Mouse (Mus musculus): ENCODE results near the gene Slc30a4. TPM values are rescaled to one million over a fixed set of nuclear protein-coding genes. Genes with fewer than 3 reads are reported as not detected.

Gene Slc30a4
- 10 to 100 TPM; 46.3 to 52.0 TPM for total RNA-seq (2021)

DNA sequence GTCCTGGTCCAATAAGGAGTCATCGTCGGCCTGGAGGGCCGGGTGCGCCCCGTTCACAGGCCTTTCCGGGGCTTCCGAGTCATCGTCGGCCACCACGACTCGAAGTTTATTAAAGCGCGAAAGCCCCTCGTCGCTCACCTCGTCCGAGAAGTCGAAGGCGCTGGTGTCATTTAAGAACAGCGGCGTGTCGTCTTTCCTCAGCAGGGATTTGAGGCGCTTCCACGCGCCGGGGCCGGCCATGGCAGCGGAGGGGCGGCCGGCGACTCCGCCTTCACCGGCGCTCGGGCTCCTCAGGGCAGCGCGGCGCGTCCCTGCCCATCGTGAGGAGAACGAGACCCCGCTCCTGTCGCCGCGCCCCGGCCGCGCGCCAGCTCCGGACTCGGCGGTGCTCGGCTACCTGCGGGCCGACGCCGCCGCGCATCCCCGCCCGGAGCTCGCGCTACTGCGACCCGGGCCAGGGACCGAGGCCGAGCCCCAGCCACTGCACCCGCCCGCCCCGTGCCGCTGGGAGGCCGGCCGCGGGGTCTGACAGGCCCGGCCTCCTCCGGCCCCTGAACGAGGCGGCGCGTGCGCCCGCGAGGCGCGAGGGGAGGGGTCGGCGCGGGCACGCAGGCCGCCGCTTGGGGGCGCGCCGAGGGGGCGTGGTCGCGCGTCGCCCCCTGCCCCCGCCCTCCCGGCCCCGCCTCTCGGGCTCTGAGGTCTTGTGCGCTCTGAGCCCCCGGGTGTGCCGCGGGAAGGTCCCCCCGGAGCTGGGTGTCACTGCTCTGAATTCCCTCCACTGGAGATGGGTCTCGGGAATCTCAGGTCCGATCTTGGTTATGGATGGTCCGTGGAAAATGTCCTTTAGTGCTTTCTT, at the start of gene Slc30a4:
Gene Slc30a4 (minus strand): TSS at position 483 of the 856 bp plus-strand sequence.
- peak; percentile 61 to 80 for DNase-seq (ENCODE audit: low spot score in 2 of 2)
- intact Hi-C loops (cut with DNase I), result loop anchor here (2.0 kb wide), 1 partner anchor 36 kb away; the partner anchor contains the start of gene Bloc1s6

DNA sequence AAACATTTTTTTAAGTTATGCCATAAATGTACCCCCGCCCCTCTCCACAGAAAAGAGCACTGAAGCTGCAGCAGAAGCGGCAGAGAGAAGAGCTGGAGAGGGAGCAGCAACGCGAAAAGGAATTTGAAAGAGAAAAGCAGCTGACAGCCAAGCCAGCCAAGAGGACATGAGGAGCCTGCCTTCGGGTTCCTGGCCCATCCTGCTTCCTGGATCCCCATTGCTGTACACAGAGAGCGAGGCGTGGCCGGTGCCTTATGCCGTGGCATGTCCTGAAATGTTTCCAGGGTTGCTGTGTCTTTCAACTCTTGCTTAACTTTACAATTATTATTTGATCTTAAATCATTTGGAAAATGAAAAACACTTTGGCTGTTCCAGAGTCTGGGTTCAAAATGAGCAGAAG, 44.0 kb upstream of the Slc30a4 start:
- intact Hi-C loops (cut with DNase I), result no loop called here
- no peak for DNase-seq (ENCODE audit: low spot score in 2 of 2)

DNA sequence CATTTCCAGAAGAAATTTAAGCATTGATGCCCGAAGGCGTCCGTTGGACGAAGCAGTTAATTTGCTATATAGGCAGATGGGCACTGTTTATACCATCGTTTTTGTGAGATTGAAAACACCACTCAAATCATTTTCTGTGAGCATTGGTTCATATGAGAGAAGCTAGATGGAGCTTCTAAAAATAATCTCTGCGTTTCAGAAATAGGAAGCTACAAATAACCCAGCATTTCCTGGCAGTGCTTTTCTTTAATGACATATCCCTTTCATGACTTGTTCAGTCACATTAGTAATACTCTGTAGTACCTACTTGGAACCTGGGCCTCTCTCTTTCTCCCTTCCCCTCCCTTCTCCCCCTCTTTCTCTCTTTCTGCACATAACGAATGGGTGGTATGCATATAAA, 36.6 kb upstream of the Slc30a4 start:
- DNase-seq (ENCODE audit: low spot score in 2 of 2), result no peak
- intact Hi-C loops (cut with DNase I), result loop anchor here (2.0 kb wide), 1 partner anchor 36 kb away; the partner anchor contains the start of gene Slc30a4

DNA sequence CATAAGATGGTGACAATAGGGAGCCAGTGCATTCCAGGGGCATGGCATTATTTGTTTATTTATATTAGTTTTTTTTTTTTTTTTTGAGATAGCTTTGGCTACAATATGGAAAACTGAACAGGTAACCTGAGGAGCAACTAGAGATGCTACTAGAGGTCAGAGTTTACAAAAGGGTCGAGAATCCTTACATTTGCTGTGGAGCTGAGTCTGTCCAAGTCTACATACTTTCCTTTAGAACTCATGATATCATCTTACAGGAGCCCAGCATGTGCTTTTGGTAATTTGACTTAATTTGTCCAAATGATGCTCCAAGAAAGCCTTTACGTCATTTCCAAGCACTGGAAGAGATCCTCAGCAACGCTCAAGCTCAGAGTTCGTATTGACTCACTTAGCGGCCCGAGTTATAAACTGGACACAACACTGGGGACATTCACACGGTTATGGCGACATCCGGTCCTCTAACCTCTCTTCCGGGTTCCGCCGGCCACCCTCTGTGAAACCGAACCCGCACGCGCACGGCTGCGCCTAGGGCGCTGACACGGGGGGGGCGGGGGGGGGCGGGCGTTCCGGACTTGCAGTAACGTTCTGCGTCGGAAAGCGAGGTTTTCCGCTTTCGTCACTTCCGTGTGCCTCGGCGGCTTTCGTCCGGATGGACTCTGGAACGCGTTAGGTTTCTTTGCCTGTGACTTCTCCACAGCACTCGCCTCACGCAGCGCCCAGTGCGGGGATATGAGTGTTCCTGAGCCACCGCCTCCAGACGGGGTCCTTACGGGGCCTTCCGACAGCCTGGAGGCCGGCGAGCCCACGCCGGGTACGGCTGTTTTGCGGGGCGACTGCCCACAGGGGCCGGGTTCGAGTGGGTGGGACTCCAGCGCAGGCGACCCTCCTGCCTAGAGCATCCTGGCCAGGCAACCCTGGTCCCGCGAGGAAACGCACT, 35.7 kb upstream of the Slc30a4 start, which contains the start of gene Bloc1s6:
Gene Bloc1s6 (plus strand): TSS at position 610 of the 937 bp plus-strand sequence.
- intact Hi-C loops (cut with DNase I), result loop anchor here (2.0 kb wide), 1 partner anchor 35 kb away; the partner anchor contains the start of gene Slc30a4
- DNase-seq (ENCODE audit: low spot score in 2 of 2), result peak; percentile 92 to 94

DNA sequence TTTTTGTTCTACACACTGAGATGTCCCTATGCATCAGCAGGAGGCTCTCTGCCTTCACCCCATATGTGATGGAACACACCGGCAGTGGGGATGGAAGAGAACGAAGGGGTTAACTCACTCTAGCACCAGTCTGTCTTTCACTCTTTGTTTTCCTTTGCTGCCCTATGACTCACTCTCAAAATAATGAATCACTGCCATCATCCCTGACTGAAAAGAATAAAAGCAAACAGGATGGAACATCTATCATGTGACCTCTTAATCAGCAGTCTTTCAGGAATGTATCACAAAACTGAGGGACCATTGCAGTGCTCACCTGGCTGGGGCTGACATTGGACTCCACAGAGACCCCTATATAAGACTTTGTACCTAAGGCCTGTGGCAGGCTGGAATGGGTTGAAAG, 29.0 kb upstream of the Slc30a4 start:
- no peak for DNase-seq (ENCODE audit: low spot score in 2 of 2)
- intact Hi-C loops (cut with DNase I), result no loop called here

DNA sequence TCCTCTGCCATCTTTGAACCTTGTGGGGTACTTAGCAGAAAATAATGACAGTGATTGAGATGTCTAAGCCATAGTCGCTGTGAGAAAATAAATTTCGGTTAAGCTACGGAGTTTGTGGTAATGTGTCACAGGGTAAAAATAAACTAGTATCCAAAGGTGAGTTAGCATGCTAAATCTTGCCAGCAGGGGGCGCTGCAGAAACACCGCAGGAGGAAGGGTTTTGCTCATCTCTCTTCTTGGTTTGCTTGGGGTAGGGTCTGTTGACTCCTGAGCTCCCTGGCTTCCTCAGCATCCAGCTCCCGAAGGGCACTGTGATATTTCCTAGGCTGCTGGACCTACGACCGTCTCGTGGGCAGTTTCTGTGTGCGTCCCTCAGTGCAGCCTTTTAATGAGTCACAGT, 23.1 kb upstream of the Slc30a4 start:
- intact Hi-C loops (cut with DNase I), result no loop called here
- DNase-seq (ENCODE audit: low spot score in 2 of 2), result no peak

DNA sequence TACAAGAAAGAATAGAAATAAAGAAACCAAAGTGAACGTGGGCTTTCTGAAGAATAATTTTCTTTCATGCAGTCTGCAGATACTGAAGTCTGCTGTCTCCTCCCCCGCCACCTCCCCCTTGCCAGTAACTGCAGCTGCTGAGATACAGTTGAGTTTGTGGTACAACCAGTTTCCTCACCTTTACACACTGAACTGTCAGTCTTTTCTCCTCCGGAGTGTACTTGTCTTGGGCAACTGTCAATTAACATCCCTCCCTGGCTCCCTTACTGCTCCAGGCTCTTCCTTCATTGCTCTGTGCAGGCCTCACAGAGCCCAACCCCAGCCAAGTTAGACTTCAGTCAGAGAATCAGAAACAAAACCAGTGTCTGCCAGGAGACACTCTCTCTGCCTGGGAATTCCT, 18.1 kb upstream of the Slc30a4 start:
- DNase-seq (ENCODE audit: low spot score in 2 of 2), result no peak
- intact Hi-C loops (cut with DNase I), result no loop called here

DNA sequence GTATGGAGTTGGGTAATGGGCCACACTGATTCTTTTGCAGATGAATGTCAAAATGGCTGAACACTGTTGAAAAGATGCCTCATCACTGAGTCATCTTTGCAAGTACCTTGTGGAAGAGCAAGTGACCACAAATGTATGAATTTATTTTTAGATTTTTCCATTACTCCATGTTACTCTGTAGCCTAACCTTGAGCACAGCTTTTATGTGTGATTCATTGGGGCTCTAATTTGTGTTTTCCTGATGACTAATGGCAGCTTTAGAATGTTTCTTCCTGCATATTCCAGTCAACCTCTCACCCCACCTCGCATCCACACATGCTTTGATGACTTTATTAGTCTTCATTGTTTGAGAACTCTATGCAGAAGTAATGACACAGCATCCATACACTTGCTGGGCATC, 16.8 kb upstream of the Slc30a4 start:
- no peak for DNase-seq (ENCODE audit: low spot score in 2 of 2)
- intact Hi-C loops (cut with DNase I), result no loop called here

DNA sequence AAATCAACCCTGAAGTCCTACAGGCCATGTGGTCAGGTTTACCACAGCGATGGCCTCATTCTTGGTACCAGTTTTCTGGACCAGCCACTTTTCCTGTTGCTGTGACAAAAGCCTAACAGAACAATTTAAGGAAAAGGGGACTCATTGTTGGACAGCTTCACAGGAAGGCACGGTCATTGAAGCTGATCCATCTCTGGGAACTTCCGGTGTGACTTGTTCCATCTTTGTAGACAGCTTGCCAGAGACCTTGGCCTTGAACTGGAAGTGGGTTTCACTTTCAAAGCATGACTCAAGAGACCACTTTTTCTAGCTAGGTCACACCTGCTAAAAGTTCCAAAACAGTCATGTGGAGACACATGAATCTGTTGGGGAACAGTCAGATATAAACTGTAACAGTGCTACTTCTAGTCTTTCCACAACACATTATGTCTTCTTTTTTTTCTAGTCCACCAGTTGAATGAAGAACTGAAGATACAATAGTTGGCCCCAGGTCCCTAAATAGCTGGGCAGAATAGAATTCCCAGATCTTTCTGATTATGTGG, 13.9 kb upstream of the Slc30a4 start:
- intact Hi-C loops (cut with DNase I), result no loop called here

DNA sequence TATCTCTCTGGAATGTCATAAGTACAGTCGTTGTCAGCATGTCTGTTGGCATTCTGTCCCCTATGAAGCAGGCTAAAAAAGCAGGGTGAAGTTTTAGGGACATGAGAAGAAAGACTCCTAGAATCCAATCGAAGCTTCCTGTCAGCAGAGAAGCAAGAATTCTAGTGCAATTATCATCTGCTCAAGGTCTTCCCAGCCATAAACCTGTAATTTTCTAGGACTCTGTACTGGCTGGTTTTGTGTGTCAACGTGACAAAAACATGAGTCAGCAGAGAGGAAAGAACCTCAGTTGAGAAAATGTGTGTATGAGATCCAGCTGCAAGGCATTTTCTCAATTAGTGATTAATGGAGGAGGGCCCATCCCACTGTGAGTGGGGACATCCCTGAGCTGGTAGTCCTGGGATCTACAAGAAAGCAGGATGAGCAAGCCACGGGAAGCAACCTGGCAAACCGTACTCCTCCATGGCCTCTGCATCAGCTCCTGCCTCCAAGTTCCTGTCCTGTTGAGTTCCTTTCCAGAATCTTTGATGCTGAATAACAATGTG, 12.8 kb upstream of the Slc30a4 start:
- DNase-seq (ENCODE audit: low spot score in 2 of 2), result no peak
- intact Hi-C loops (cut with DNase I), result no loop called here

More for the DNA sequence above, 13.9 kb upstream of the Slc30a4 start:
- no peak for DNase-seq (ENCODE audit: low spot score in 2 of 2)

DNA sequence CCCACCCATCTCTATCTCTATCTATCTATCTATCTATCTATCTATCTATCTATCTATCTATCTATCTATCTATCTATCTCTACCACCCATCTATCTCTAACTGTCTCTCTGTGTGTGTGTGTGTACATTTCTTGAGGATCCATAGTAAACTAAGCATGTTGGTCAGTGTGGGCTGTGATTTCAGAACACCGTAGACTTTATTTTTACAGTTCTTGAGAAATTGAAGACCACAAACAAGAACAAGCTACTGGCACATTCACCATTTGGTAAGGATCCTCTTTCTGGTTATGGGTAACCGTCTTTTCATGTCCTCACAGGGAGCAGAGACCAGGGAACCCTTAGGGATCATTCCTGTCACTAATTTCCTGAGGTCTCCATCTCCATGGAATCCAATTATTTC, 10.4 kb upstream of the Slc30a4 start:
- intact Hi-C loops (cut with DNase I), result no loop called here

DNA sequence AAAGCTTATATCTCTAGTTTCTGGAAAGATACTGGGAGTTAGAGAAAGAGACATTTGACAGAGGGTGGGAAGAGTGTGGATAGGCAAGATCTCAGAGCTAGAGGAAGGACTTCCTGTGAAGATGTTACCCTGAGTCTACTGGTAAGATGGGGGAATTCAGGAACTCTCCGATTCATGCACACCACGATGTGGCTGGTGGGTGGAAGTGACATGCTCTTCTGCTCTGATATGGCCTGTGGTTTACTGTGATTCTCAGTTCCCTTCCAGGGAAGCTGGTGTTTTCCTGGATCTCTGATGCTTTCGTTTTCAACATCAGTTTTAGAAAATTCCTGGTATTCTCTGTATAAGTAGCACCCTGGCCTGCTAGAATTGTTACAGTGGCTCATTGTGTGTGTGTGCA, 9.4 kb upstream of the Slc30a4 start:
- intact Hi-C loops (cut with DNase I), result no loop called here
- no peak for DNase-seq (ENCODE audit: low spot score in 2 of 2)

More for the DNA sequence above, 10.4 kb upstream of the Slc30a4 start:
- no peak for DNase-seq (ENCODE audit: low spot score in 2 of 2)

DNA sequence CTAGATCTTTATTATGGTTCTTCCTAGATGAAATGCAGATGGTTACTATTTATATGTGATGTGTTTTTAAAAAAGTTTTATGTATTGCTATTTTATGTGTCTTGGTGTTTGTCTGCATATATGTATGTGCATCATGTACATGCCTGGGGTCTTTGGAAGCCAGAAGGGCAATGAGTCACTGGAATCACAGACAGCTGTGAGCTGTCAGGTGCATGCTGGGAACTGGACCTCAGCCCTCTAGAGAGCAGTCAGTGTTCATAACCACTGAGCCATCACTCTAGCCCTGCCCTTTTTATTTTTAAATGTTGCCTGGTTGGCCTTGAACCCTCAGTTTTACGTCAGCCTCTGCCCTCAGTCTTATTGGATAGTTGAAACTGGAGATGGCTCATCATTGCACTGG, 6.7 kb upstream of the Slc30a4 start:
- DNase-seq (ENCODE audit: low spot score in 2 of 2), result no peak
- intact Hi-C loops (cut with DNase I), result no loop called here

DNA sequence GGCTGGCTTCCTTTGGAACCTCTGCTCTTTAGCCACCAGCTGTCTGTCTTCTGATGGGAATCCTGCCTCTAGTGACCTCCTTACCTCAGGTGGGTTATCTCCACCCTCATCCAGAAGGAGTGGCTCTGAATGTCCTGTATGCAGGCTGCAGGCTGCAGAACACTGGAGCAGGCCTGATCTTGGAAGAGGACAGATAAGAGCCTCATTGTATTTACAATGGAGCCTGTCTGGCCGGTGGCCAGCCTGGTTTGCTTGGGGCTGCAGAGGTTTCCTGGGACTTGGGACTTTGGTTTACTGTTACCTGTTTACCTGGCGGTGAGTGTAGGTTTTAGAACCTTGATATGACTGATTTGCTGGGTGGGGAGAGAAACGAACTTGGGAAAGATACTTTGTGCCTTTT, 5.6 kb upstream of the Slc30a4 start:
- no peak for DNase-seq (ENCODE audit: low spot score in 2 of 2)
- intact Hi-C loops (cut with DNase I), result no loop called here

DNA sequence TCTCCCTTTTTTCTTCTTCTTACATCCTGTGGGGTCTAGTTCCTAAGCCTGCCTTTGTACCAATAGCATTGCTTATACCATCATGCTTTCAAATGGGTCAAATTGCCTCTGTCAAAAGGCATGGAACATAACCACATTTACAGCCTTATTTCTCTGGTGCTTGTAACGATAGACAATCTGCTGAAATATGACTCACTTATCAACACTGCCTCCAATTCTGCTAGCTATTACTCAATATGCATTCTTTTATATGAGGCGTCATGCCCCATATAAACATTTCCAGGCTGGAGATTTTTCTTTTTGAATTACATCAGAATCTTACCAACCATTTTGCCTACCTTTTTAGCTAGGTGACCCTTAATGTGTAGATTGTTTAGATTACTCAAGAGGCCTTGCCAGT, 2.1 kb upstream of the Slc30a4 start:
- intact Hi-C loops (cut with DNase I), result no loop called here

DNA sequence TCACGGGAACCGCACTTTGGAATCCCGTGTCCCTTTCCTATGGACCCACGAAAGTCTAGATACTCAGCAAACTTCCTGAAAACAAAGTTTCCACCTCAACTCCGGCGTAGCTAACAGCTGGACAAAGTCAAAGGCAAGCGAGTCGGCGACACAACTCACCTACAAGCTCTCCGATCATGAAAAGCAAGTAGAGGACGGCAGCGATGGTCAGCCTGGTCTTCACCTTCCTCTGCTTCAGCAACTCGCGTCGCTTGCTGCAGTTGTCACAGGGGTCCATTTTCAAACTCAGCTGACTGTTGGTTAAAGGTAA, 637 bp downstream of the Slc30a4 start:
- peak; percentile 43 to 46 for DNase-seq (ENCODE audit: low spot score in 2 of 2)
- intact Hi-C loops (cut with DNase I), result loop anchor here (2.0 kb wide), 1 partner anchor 37 kb away; the partner anchor contains the start of gene Bloc1s6

More for the DNA sequence above, 2.1 kb upstream of the Slc30a4 start:
- DNase-seq (ENCODE audit: low spot score in 2 of 2), result no peak

DNA sequence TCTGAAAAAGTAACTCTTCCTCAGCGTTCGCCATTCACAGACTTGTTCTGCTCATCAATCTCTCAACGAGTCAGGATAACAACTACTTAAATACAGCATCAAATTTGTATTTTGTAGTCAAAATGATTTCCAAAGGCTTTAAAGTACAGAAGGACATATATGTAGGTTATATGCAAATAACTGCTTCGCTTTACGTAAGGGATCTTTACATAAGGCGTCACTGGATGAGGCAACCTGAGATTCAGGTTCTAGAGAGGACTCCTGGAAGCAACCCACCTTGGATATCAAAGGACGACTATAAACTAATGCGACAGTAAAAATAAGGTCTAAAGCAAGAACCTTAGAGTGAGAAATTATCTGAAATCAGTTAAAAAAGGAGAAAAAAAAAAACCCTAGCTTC, 1.5 kb downstream of the Slc30a4 start:
- no peak for DNase-seq (ENCODE audit: low spot score in 2 of 2)
- intact Hi-C loops (cut with DNase I), result no loop called here

DNA sequence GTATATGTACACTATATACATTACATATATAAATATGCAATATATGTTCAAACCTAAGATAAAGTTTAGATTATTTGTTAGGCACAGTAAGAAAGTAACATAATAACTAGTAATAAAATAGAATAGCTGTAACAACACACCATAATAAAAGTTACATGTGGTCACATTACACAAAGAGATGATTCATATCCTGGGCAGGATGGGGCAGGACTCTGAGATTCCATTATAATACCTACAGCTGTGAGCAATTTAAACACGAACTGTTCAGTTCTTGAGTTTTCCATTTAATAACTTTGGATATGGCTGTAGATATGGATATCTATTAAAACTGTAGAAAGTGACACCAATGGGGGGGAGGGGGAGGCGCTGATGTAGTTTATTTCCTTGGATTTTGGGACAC, 4.9 kb downstream of the Slc30a4 start:
- no peak for DNase-seq (ENCODE audit: low spot score in 2 of 2)
- intact Hi-C loops (cut with DNase I), result no loop called here

DNA sequence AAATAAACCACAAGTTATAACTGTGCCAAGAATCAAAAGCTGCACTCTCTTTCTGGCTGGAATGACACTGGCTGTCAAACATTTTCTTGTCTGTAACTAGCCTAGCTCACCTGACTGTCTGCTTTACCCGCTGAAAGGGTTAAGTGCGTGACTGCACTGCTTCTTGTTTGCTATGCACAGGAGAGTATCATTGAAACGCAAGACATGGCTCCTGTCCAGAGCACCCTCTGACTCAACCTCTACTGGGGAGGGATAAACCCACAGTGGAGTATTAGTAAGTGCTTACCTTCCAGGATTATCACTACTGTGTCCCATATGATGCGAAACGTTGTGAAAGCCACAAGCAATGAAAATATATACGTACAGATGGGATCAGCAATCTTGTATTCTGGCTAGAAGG, 15.8 kb downstream of the Slc30a4 start:
- intact Hi-C loops (cut with DNase I), result no loop called here
- no peak for DNase-seq (ENCODE audit: low spot score in 2 of 2)

DNA sequence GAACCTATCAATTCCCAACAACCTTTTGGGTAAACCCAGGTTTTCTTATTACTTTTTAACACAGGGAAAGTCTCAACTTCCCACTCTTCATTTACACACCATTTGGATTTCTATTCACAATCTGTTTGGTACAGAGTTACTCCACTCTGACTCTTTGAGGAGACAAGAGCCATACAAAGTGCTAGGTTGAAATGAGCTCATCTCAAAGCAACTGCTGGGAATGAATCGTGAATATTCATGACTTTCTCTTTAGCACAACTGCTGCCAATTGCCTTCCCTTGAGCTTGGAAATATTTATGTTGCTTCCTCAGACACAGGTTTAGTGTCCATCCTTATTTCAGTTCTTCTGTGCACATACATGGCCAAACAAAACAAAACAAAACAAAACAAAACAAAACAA, 18.8 kb downstream of the Slc30a4 start:
- intact Hi-C loops (cut with DNase I), result no loop called here
- no peak for DNase-seq (ENCODE audit: low spot score in 2 of 2)

Data from left cerebral cortex, postnatal 36 days (tissue).